Mouse (Mus musculus): Measurements from ENCODE around the gene Ttk.

- no peak for TF ChIP-seq CTCF (IDR thresholded peaks at IDR 0.05)
- no peak for TF ChIP-seq EP300 (IDR thresholded peaks at IDR 0.05)
These were observed 30.7 kb downstream of the Ttk start for GRCm38 (mm10) chr9:83865165-83865564.

Measured in lung, postnatal 0 days (tissue).